Mouse (Mus musculus): ENCODE results near the gene Srrt.

Gene Srrt

GRCm38 (mm10) chr5:137307071-137307912 is at the start of gene Srrt:
Gene Srrt, minus strand, starts transcription at chr5:137307674.
- peak; percentile 89 for DNase-seq

- DNase-seq = no peak
Observed at GRCm38 (mm10) chr5:137354091-137354490, 46.6 kb upstream of the Srrt start.

- DNase-seq = no peak
Observed at GRCm38 (mm10) chr5:137352011-137352975, 44.8 kb upstream of the Srrt start.

- DNase-seq = no peak
Observed at GRCm38 (mm10) chr5:137351394-137351793, 43.9 kb upstream of the Srrt start.

- DNase-seq = no peak
Observed at GRCm38 (mm10) chr5:137351058-137351380, 43.5 kb upstream of the Srrt start.

- no peak for DNase-seq
Observed at GRCm38 (mm10) chr5:137350205-137351057, 43.0 kb upstream of the Srrt start.

- DNase-seq = peak; percentile 25
Observed at GRCm38 (mm10) chr5:137349384-137350204, 42.1 kb upstream of the Srrt start, which contains the start of gene Ephb4. Gene Ephb4, plus strand, starts transcription at chr5:137350109.

- no peak for DNase-seq
Observed at GRCm38 (mm10) chr5:137348482-137349383, 41.3 kb upstream of the Srrt start.

GRCm38 (mm10) chr5:137347856-137348255 is 40.4 kb upstream of the Srrt start:
- no peak for DNase-seq

GRCm38 (mm10) chr5:137346983-137347382 is 39.5 kb upstream of the Srrt start:
- no peak for DNase-seq

- DNase-seq = no peak
Observed at GRCm38 (mm10) chr5:137346388-137346787, 38.9 kb upstream of the Srrt start.

GRCm38 (mm10) chr5:137345821-137346220 is 38.3 kb upstream of the Srrt start:
- no peak for DNase-seq

- DNase-seq = no peak
Observed at GRCm38 (mm10) chr5:137343869-137344268, 36.4 kb upstream of the Srrt start.

GRCm38 (mm10) chr5:137343412-137343811 is 35.9 kb upstream of the Srrt start:
- DNase-seq = no peak

GRCm38 (mm10) chr5:137342407-137343012 is 35.0 kb upstream of the Srrt start:
- DNase-seq = no peak

GRCm38 (mm10) chr5:137340222-137340621 is 32.7 kb upstream of the Srrt start:
- no peak for DNase-seq

- DNase-seq = peak; percentile 59
Observed at GRCm38 (mm10) chr5:137339290-137339979, 32.0 kb upstream of the Srrt start.

- DNase-seq = peak; percentile 71
Observed at GRCm38 (mm10) chr5:137338663-137339289, 31.3 kb upstream of the Srrt start.

- peak; percentile 92 for DNase-seq
Observed at GRCm38 (mm10) chr5:137338256-137338655, 30.8 kb upstream of the Srrt start.
